Mouse (Mus musculus) limb, embryonic 14.5 days (tissue): ENCODE results near the gene Slc16a5. TPM values are rescaled to one million over a fixed set of nuclear protein-coding genes. Genes with fewer than 3 reads are reported as not detected.
A peak's percentile ranks its signal among the peaks of the same experiment; 100 is the strongest.

Experiments
- ATAC-seq: fragments of 200-750 bp; cut with Nextera tagmentation; 2 replicates; pipeline ENCODE4 v1.8.0; 2017; ENCODE audit warnings: low read depth, moderate number of reproducible peaks, moderate TSS enrichment; ENCODE audit not compliant: low FRiP score
- DNase-seq: peaks from one replicate; pipeline ENCODE4 v3.0.0-alpha.2; 2015; ENCODE audit warnings: low spot score
- H3K27ac ChIP-seq: fragments of 300-500 bp; sonication (generic); replicated peaks from 2 replicates; pipeline ENCODE4 v1.5.1; 2014; ENCODE audit warnings: low read depth, mild to moderate bottlenecking, low read length, moderate library complexity, mixed read lengths
- H3K27me3 ChIP-seq: fragments of 300-500 bp; sonication (generic); 2 replicates; pipeline ENCODE4 v1.6.1; 2014; ENCODE audit warnings: low read length, mixed read lengths; ENCODE audit not compliant: control insufficient read depth, insufficient read depth
- H3K36me3 ChIP-seq: fragments of 300-500 bp; sonication (generic); 2 replicates; pipeline ENCODE4 v1.6.1; 2014; ENCODE audit warnings: mild to moderate bottlenecking, low read length, moderate library complexity, mixed read lengths; ENCODE audit not compliant: control insufficient read depth, insufficient read depth
- H3K4me1 ChIP-seq: fragments of 300-500 bp; sonication (generic); 2 replicates; pipeline ENCODE4 v1.6.1; 2014; ENCODE audit warnings: antibody characterized with exemption, low read length, mixed read lengths; ENCODE audit not compliant: control insufficient read depth, insufficient read depth
- H3K4me2 ChIP-seq: fragments of 300-500 bp; sonication (generic); replicated peaks from 2 replicates; pipeline ENCODE4 v1.6.1; 2014; ENCODE audit warnings: low read depth, mild to moderate bottlenecking, low read length, moderate library complexity; ENCODE audit not compliant: severe bottlenecking
- H3K4me3 ChIP-seq: fragments of 300-500 bp; sonication (generic); replicated peaks from 2 replicates; pipeline ENCODE4 v1.5.1; 2014; ENCODE audit warnings: low read length
- H3K9ac ChIP-seq: fragments of 300-500 bp; sonication (generic); 2 replicates; pipeline ENCODE4 v1.6.1; 2014; ENCODE audit warnings: mild to moderate bottlenecking, low read depth, low read length, moderate library complexity; ENCODE audit not compliant: severe bottlenecking
- H3K9me3 ChIP-seq: fragments of 300-500 bp; sonication (generic); 2 replicates; pipeline ENCODE4 v1.6.1; 2016; ENCODE audit warnings: low read length; ENCODE audit not compliant: control insufficient read depth
- POLR2A ChIP-seq: fragments of 200-500 bp; IDR thresholded peaks from 2 replicates; pipeline ENCODE4 v1.8.0; 2012; ENCODE audit warnings: inconsistent platforms, mild to moderate bottlenecking, moderate library complexity, borderline replicate concordance; ENCODE audit not compliant: insufficient read depth, insufficient read length; ENCODE audit errors: extremely low read depth
- WGBS: fragments of 180-500 bp; shearing (Covaris S2); extraction: QIAGEN DNeasy Blood & Tissue Kit; methylation state at CpG from one replicate; pipeline ENCODE4 v1.1.7; 2014; 5-methylcytosine and 5-hydroxymethylcytosine counted together
- polyA plus RNA-seq, 2 experiments: library from polyadenylated mRNA; depleted of rRNA in 1 of 2; stranded (reverse) in 1 of 2; unstranded in 1 of 2; fragments of >200 nt; fragmentation: Nextera tagmentation in 1 of 2; extraction: Ambion mirVana in 1 of 2; gene quantifications; 2 replicates each; pipeline versions ENCODE4 v1.2.1 to v1.2.3; 2012 to 2014

Slc16a5 gene
- polyA plus RNA-seq, 2 experiments = 0.04 TPM; not detected in 1

DNA sequence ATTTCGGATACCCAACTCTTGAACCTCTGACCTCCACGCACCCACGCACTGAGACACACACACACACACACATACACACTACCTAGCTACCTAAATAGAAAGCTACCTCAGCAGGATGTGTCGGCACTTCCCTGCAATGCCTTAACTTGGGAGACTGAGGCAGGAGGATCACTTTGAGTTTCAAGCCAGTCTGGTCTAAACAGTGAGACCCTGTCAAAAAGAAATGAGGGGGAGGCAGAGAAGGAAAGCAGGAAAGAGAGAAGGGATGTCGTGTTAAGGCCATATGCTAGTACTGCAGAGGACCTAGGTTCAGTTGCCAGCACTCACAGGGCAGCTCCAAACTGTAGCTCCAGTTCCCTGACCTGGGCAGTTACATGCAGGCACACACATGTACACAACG is 52.7 kb downstream of the Slc16a5 start:
- H3K4me3 ChIP-seq = no peak overlapping the region
- H3K36me3 ChIP-seq = no peaks in the 10 kb centered on the region; the same call in 1 of the 2 replicates
- WGBS = 74% methylated on average over 6 of the region's 6 CpGs
- no peaks in the 10 kb centered on the region for H3K9me3 ChIP-seq
- no peak overlapping the region for H3K27ac ChIP-seq
- 0 out of 2 replicates have a peak overlapping the region, but pooled peaks have one; percentile 0 for H3K4me2 ChIP-seq
- ATAC-seq (no peak), DNase-seq (no peak)
- H3K27me3 ChIP-seq = no peaks in the 10 kb centered on the region
- no peak for TF ChIP-seq POLR2A
- peaks cover 31% of the 10 kb centered on the region for H3K4me1 ChIP-seq
- H3K9ac ChIP-seq = no peak overlapping the region

DNA sequence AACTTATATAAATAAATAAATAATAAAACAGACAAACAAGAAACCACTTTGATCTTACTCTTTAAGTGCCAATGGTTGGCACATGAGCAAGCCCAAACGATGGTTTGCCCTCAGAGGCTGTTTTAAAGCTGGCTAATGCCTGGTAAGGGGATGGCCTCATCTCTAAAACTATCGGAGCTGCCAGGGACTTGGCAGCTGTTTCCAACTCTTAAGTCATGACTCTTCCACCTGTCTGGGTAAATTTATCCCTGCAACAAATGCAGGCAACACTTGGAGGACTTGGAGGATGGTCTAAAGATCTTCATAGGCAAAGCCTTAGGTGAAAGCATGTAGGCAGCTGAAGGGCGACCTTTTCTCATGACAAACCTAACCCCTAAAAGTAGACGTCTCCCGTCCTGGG is 54.7 kb downstream of the Slc16a5 start:
- H3K4me3 ChIP-seq = no peak overlapping the region
- DNase-seq = no peak
- WGBS = 69% methylated on average over 5 of the region's 5 CpGs
- H3K27me3 ChIP-seq = no peaks in the 10 kb centered on the region
- H3K4me2 ChIP-seq = no peak overlapping the region
- TF ChIP-seq POLR2A = no peak
- H3K27ac ChIP-seq = no peak overlapping the region
- no peak overlapping the region for H3K9ac ChIP-seq
- H3K36me3 ChIP-seq = peaks cover 2% of the 10 kb centered on the region; the same call in 1 of the 2 replicates
- ATAC-seq = no peak
- H3K9me3 ChIP-seq = no peaks in the 10 kb centered on the region
- peaks cover 11% of the 10 kb centered on the region for H3K4me1 ChIP-seq

DNA sequence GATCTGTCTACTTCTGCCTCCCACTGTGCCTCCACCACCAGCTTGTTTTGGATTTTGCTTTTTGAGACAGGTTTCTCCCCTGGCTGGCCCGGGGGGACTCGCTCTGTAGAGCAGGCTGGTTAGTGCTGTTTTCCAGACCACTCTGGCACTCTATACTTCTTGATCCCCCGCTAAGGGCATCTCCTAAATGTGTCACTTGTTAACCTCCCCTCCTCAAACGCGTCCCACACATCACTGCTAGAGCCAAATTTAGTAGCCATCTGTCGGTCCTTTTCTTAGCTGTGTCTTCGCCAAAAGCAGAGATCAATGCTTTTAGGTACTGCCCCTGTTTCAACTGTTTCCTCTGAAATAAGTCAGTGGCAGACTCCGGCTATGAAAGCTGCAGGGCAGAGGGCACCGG is 56.4 kb downstream of the Slc16a5 start:
- no peak overlapping the region for H3K4me2 ChIP-seq
- no peak for TF ChIP-seq POLR2A
- no peaks in the 10 kb centered on the region for H3K4me1 ChIP-seq
- ATAC-seq = no peak
- H3K4me3 ChIP-seq = no peak overlapping the region
- H3K27me3 ChIP-seq = no peaks in the 10 kb centered on the region
- DNase-seq = no peak
- H3K9ac ChIP-seq = no peak overlapping the region
- H3K9me3 ChIP-seq = no peaks in the 10 kb centered on the region
- H3K27ac ChIP-seq = no peak overlapping the region
- WGBS = 46% methylated on average over 9 of the region's 9 CpGs
- peaks cover 13% of the 10 kb centered on the region for H3K36me3 ChIP-seq

DNA sequence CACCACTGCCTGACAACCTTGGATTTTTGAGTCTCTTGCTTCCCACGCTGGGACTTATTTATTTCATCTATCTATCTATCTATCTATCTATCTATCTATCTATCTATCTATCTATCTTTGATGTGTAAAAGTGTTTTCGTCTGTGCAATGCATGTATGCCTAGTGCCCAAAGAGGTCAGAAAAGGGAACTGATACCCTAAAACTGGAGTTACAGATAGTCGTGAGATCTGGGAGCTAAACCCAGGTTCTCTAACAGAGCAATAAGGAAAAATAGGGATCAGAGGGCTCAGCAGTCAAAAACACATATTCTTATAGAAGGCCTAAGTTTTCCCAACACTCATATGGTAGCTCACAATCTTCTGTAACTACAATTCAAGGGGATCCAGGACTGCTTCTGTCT is 57.3 kb downstream of the Slc16a5 start:
- ATAC-seq (no peak), DNase-seq (no peak)
- 86% methylated on average over 3 of the region's 3 CpGs for WGBS
- no peak overlapping the region for H3K9ac ChIP-seq
- no peaks in the 10 kb centered on the region for H3K27me3 ChIP-seq
- no peak overlapping the region for H3K27ac ChIP-seq
- TF ChIP-seq POLR2A = no peak
- no peaks in the 10 kb centered on the region for H3K4me1 ChIP-seq
- peaks cover 22% of the 10 kb centered on the region for H3K36me3 ChIP-seq
- no peak overlapping the region for H3K4me2 ChIP-seq
- H3K4me3 ChIP-seq = no peak overlapping the region
- no peaks in the 10 kb centered on the region for H3K9me3 ChIP-seq

DNA sequence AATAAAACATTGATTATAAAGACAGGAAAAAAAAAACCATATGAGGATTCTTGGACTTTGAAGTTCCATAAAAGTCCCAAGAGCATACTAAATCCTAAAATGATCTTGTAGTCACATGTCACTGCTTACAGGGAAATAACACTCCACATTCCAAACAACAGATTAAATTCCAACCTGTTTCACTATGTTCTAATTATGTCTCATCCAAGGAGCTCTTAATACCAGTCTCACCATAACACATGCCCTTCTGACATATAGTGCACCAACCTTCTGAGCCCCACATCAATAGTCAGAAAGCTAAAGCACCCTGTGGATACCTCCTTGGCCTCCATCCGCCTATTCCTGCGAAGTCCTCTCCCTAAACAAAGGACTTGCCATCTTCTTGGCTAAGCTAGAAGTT is 57.9 kb downstream of the Slc16a5 start:
- H3K4me2 ChIP-seq = no peak overlapping the region
- H3K27ac ChIP-seq = no peak overlapping the region
- 81% methylated on average over 2 of the region's 2 CpGs for WGBS
- no peak overlapping the region for H3K9ac ChIP-seq
- H3K27me3 ChIP-seq = no peaks in the 10 kb centered on the region
- no peak for TF ChIP-seq POLR2A
- DNase-seq (no peak), ATAC-seq (no peak)
- H3K4me3 ChIP-seq = no peak overlapping the region
- H3K36me3 ChIP-seq = peaks cover 28% of the 10 kb centered on the region
- H3K4me1 ChIP-seq = no peaks in the 10 kb centered on the region
- no peaks in the 10 kb centered on the region for H3K9me3 ChIP-seq

DNA sequence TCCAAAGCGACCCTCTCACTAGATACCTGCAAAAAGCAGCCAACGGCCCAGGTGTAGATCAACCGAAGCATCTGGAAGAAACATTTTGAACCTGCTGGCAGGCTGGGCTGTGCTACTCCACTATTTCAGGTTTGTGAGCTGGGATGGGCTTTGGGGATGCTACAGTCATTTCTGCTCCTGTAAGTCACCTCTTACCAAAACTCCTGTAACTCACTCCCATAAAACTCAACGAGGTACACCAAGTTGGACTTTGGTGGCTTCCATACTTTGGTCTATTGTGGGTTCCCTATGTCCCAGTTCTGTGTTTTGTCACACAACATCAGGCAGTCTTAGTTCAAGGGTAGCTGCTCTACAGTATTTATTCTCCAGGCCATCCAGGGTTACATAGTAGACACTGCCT is 58.8 kb downstream of the Slc16a5 start:
- Histone ChIP-seq H3K36me3 (peaks cover 37% of the 10 kb centered on the region), H3K9me3 (no peaks in the 10 kb centered on the region), H3K4me2 (no peak overlapping the region), H3K27me3 (no peaks in the 10 kb centered on the region), H3K27ac (no peak overlapping the region), H3K4me1 (no peaks in the 10 kb centered on the region), H3K9ac (no peak overlapping the region), H3K4me3 (no peak overlapping the region)
- 78% methylated on average over 4 of the region's 4 CpGs for WGBS
- no peak for TF ChIP-seq POLR2A
- ATAC-seq = no peak
- no peak for DNase-seq
